Mouse (Mus musculus) heart, adult 2 months (tissue): ENCODE results near the gene Gpc1.

Experiments used
- CTCF ChIP-seq: fragments of 200-600 bp; IDR thresholded peaks from 2 replicates; pipeline ENCODE4 v1.8.1; 2022; ENCODE audit warnings: antibody characterized with exemption, mild to moderate bottlenecking, moderate library complexity
- POLR2A ChIP-seq: fragments of 200-500 bp; IDR thresholded peaks from 2 replicates; pipeline ENCODE4 v1.6.1; 2011; ENCODE audit warnings: mild to moderate bottlenecking, low read depth, low read length, control low read depth; ENCODE audit not compliant: insufficient read depth

- TF ChIP-seq CTCF: no peak
- TF ChIP-seq POLR2A: no peak
These were observed 38.5 kb downstream of the Gpc1 start for GRCm38 (mm10) chr1:92869985-92870384.
